Mouse (Mus musculus): ENCODE measurements around the gene Ankle1. TPM values are rescaled to one million over a fixed set of nuclear protein-coding genes. Genes with fewer than 3 reads are reported as not detected.

The Ankle1 gene
- polyA plus RNA-seq, 1 experiment from 2014 or later: 38.0 TPM

GRCm38 (mm10) chr8:71370711-71371235, 35.0 kb upstream of the Ankle1 start:
- Histone ChIP-seq H3K36me3 (ENCODE audit: insufficient read depth) (peaks cover 51% of the 10 kb centered on the region), H3K4me2 (peak overlapping the region; percentile 62), H3K27me3 (ENCODE audit: insufficient read depth, low read length) (no peaks in the 10 kb centered on the region), H3K9ac (peak overlapping the region; percentile 39; the same call in 1 of the 2 replicates), H3K4me1 (ENCODE audit: insufficient read depth) (0 out of 2 replicates have a peak, but pooled peaks cover 4% of the 10 kb centered on the region), H3K27ac (ENCODE audit: low read depth) (no peak overlapping the region), H3K9me3 (ENCODE audit: low read depth, low read length) (no peaks in the 10 kb centered on the region), H3K4me3 (ENCODE audit: low read depth, low read length) (peak overlapping the region; percentile 63)
- TF ChIP-seq CTCF (IDR thresholded peaks at IDR 0.05; ENCODE audit: low read depth): no peak
- 19% methylated on average over 5 of the region's 5 CpGs for WGBS
- no peak for ATAC-seq (ENCODE audit: insufficient read depth)
- DNase-seq: no peak

GRCm38 (mm10) chr8:71371236-71371848, 34.5 kb upstream of the Ankle1 start, which contains the start of gene Ocel1:
TSS of gene Ocel1 (plus strand) at chr8:71371298.
- Histone ChIP-seq H3K4me2 (peak within 1 kb of the TSS; percentile 62), H3K9me3 (ENCODE audit: low read depth, low read length) (no peaks in the 10 kb centered on the region), H3K9ac (peak within 1 kb of the TSS; percentile 39; the same call in 1 of the 2 replicates), H3K4me3 (ENCODE audit: low read depth, low read length) (peak within 1 kb of the TSS; percentile 63), H3K27me3 (ENCODE audit: insufficient read depth, low read length) (no peaks in the 10 kb centered on the region), H3K27ac (ENCODE audit: low read depth) (peak within 1 kb of the TSS; percentile 60), H3K4me1 (ENCODE audit: insufficient read depth) (peaks cover 9% of the 10 kb centered on the region), H3K36me3 (ENCODE audit: insufficient read depth) (peaks cover 51% of the 10 kb centered on the region)
- ATAC-seq (ENCODE audit: insufficient read depth) (peak; percentile 86), DNase-seq (peak; percentile 99)
- TF ChIP-seq CTCF (IDR thresholded peaks at IDR 0.05; ENCODE audit: low read depth): peak; percentile 81
- 1% methylated on average over 66 of the region's 68 CpGs for WGBS

GRCm38 (mm10) chr8:71372427-71372826, 33.4 kb upstream of the Ankle1 start:
- Histone ChIP-seq H3K4me3 (ENCODE audit: low read depth, low read length) (no peak overlapping the region), H3K9ac (no peak overlapping the region), H3K9me3 (ENCODE audit: low read depth, low read length) (no peaks in the 10 kb centered on the region), H3K4me1 (ENCODE audit: insufficient read depth) (peaks cover 14% of the 10 kb centered on the region), H3K27me3 (ENCODE audit: insufficient read depth, low read length) (no peaks in the 10 kb centered on the region), H3K27ac (ENCODE audit: low read depth) (no peak overlapping the region), H3K4me2 (no peak overlapping the region), H3K36me3 (ENCODE audit: insufficient read depth) (peaks cover 58% of the 10 kb centered on the region)
- DNase-seq (no peak), ATAC-seq (ENCODE audit: insufficient read depth) (no peak)
- 82% methylated on average over 12 of the region's 12 CpGs for WGBS
- peak; percentile 9; the same call in 1 of the 2 replicates for TF ChIP-seq CTCF (IDR thresholded peaks at IDR 0.05; ENCODE audit: low read depth)

- Histone ChIP-seq H3K4me3 (ENCODE audit: low read depth, low read length) (no peak overlapping the region), H3K4me2 (no peak overlapping the region), H3K36me3 (ENCODE audit: insufficient read depth) (peaks cover 63% of the 10 kb centered on the region), H3K9ac (no peak overlapping the region), H3K4me1 (ENCODE audit: insufficient read depth) (peaks cover 12% of the 10 kb centered on the region), H3K27me3 (ENCODE audit: insufficient read depth, low read length) (no peaks in the 10 kb centered on the region), H3K9me3 (ENCODE audit: low read depth, low read length) (no peaks in the 10 kb centered on the region), H3K27ac (ENCODE audit: low read depth) (no peak overlapping the region)
- 0 out of 2 replicates have a peak, but pooled peaks have one; percentile 12 for TF ChIP-seq CTCF (IDR thresholded peaks at IDR 0.05; ENCODE audit: low read depth)
- DNase-seq: no peak
- WGBS: 93% methylated on average over 3 of the region's 3 CpGs
- ATAC-seq (ENCODE audit: insufficient read depth): no peak
Observed at GRCm38 (mm10) chr8:71373000-71373399, 32.8 kb upstream of the Ankle1 start.

- peak; percentile 32 for DNase-seq
- Histone ChIP-seq H3K4me3 (ENCODE audit: low read depth, low read length) (no peak overlapping the region), H3K36me3 (ENCODE audit: insufficient read depth) (peaks cover 56% of the 10 kb centered on the region), H3K27ac (ENCODE audit: low read depth) (no peak overlapping the region), H3K4me1 (ENCODE audit: insufficient read depth) (peaks cover 15% of the 10 kb centered on the region), H3K9me3 (ENCODE audit: low read depth, low read length) (no peaks in the 10 kb centered on the region), H3K27me3 (ENCODE audit: insufficient read depth, low read length) (no peaks in the 10 kb centered on the region), H3K4me2 (no peak overlapping the region), H3K9ac (no peak overlapping the region)
- ATAC-seq (ENCODE audit: insufficient read depth): no peak
- TF ChIP-seq CTCF (IDR thresholded peaks at IDR 0.05; ENCODE audit: low read depth): no peak
- 82% methylated on average over 17 of the region's 17 CpGs for WGBS
Observed at GRCm38 (mm10) chr8:71374616-71375206, 31.1 kb upstream of the Ankle1 start.

GRCm38 (mm10) chr8:71375581-71376422, 30.0 kb upstream of the Ankle1 start:
- Histone ChIP-seq H3K4me1 (ENCODE audit: insufficient read depth) (peaks cover 18% of the 10 kb centered on the region), H3K4me2 (peak overlapping the region; percentile 57), H3K4me3 (ENCODE audit: low read depth, low read length) (peak overlapping the region; percentile 16), H3K9me3 (ENCODE audit: low read depth, low read length) (no peaks in the 10 kb centered on the region), H3K36me3 (ENCODE audit: insufficient read depth) (peaks cover 53% of the 10 kb centered on the region), H3K27me3 (ENCODE audit: insufficient read depth, low read length) (no peaks in the 10 kb centered on the region), H3K27ac (ENCODE audit: low read depth) (peak overlapping the region; percentile 18; the same call in 1 of the 2 replicates), H3K9ac (no peak overlapping the region; the same call in 1 of the 2 replicates)
- peak; percentile 77 for DNase-seq
- ATAC-seq (ENCODE audit: insufficient read depth): no peak
- TF ChIP-seq CTCF (IDR thresholded peaks at IDR 0.05; ENCODE audit: low read depth): peak; percentile 25; the same call in 1 of the 2 replicates
- 14% methylated on average over 73 of the region's 74 CpGs for WGBS

All from lung, embryonic 14.5 days (tissue).